Mouse (Mus musculus) spleen, postnatal 4 days (tissue): ENCODE results near the gene Galnt10.
"Not testable (repeated sequence)": the region's sequence is repeated elsewhere in the genome, so short reads cannot be mapped to it uniquely, and the experiment has no call there.

Experiments used
- DNase-seq, 2 experiments: peaks; one replicate each; pipeline ENCODE4 v3.0.0; 2022; ENCODE audit warnings: low spot score in 2 of 2

The Galnt10 gene

GRCm38 (mm10) chr11:57825234-57825633, 180.0 kb downstream of the Galnt10 start:
- not testable (repeated sequence) for DNase-seq

- no peak for DNase-seq
Observed at GRCm38 (mm10) chr11:57827048-57827914, 182.0 kb downstream of the Galnt10 start.

- DNase-seq: no peak
Observed at GRCm38 (mm10) chr11:57827915-57828545, 182.8 kb downstream of the Galnt10 start.

GRCm38 (mm10) chr11:57828955-57829870, 184.0 kb downstream of the Galnt10 start:
- DNase-seq: no peak

- DNase-seq: no peak
Observed at GRCm38 (mm10) chr11:57829871-57830775, 184.9 kb downstream of the Galnt10 start.

- no peak for DNase-seq
Observed at GRCm38 (mm10) chr11:57831281-57831781, 186.1 kb downstream of the Galnt10 start.

- DNase-seq: no peak
Observed at GRCm38 (mm10) chr11:57831861-57832260, 186.6 kb downstream of the Galnt10 start.

GRCm38 (mm10) chr11:57832552-57833201, 187.4 kb downstream of the Galnt10 start, which contains the start of gene Hand1:
Gene Hand1 (minus strand): TSS chr11:57832818.
- DNase-seq: no peak

- DNase-seq: no peak
Observed at GRCm38 (mm10) chr11:57833296-57833977, 188.2 kb downstream of the Galnt10 start.

GRCm38 (mm10) chr11:57834031-57834430, 188.8 kb downstream of the Galnt10 start:
- no peak for DNase-seq

- no peak for DNase-seq
Observed at GRCm38 (mm10) chr11:57835331-57835730, 190.1 kb downstream of the Galnt10 start.

GRCm38 (mm10) chr11:57835931-57836330, 190.7 kb downstream of the Galnt10 start:
- no peak for DNase-seq

- no peak for DNase-seq
Observed at GRCm38 (mm10) chr11:57836401-57836800, 191.2 kb downstream of the Galnt10 start.
